Mouse (Mus musculus): ENCODE data around the gene Arvcf.

DNA sequence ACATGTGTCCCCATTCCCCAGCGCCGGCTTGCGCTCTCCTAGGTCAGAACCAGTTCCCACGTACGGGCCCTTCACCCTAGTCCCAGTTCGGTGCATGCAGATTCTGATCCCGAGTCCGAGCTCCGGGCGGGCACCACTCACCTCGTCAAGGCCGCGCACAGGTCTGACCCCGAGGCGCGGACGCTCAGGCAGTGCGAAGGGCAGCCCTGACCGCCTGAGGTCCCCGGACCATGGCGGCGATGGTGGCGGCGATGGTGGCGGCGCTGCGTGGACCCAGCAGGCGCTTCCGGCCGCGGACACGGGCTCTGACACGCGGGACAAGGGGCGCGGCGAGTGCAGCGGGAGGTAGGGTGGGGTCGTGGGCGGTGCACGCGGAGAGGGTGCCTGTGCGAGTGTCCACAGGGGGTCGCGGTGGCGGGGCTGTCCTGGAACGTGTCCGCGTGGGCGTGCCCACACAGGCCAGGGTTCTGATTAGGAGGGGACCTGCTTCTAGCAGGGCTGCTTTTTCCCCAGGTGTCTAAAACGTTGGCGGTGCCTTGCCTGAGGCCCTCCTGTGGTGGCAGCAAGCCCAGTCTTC is 78.3 kb downstream of the Arvcf start, which contains the start of gene Txnrd2:
- TF ChIP-seq FLI1 (IDR thresholded peaks at IDR 0.05; ENCODE audit: low read length) (no peak), GATA1 (IDR thresholded peaks at IDR 0.05; ENCODE audit: borderline replicate concordance, low read length) (no peak)
